Mouse (Mus musculus) lung, postnatal 14 days (tissue): Measurements from ENCODE around the gene Bmp2k.

ENCODE experiments used
- DNase-seq: peaks from one replicate; pipeline ENCODE4 v3.0.0; 2021

Gene Bmp2k

DNA sequence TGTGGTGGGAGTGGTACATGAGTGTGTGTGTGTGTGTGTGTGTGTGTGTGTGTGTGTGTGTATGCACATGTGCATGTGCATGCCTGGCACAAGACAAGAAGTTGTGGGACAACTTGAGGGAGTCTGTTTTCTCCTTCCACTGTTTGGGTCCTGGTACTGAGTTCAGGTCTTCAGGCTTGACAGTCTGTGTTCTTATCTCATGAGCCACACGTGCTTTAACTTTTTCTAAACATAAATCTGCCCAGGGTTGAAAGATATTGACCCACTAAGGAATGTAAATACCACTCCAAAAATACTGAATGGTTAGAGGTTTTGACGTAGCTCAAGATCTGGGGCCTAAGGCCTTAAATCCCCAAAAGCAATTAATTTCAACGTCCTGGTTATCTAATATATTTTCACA lies 23.8 kb upstream of the Bmp2k start:
- no peak for DNase-seq

- DNase-seq, result no peak
These were observed 22.8 kb upstream of the Bmp2k start for GRCm38 (mm10) chr5:96974661-96975060.

- no peak for DNase-seq
These were observed 22.4 kb upstream of the Bmp2k start for GRCm38 (mm10) chr5:96975112-96975511.

GRCm38 (mm10) chr5:96976150-96976549 lies 21.3 kb upstream of the Bmp2k start:
- no peak for DNase-seq

GRCm38 (mm10) chr5:96979296-96980007 lies 18.0 kb upstream of the Bmp2k start:
- no peak for DNase-seq

DNA sequence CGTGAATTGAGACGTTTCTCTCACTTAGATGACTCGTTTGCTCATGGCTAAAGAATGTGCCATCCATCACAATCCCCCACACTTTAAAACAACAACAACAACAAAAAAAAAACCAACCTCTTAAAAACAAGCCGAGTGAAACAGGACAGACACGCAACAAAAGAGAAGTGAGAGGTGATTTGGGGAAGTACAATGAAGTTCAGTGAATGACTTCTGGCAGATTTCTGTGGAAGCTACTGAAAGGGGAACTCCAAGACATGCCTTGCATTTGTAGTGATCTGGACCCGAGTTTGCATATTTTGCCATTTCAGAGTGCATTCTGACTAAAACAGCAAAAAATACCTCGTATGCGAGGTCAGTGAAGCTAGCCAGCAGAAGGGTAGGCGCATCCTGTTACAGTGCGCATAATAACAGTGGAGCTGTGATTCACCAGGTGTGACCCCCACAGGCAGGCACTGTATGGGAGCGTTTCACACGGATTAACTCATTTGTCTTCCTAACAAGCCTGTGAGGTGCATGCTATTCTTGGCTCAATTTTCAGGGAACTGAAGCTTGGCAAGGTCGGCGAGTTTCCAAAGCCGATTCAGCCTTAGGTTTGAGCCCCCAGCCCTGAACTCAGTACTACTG lies 17.4 kb upstream of the Bmp2k start:
- no peak for DNase-seq

GRCm38 (mm10) chr5:96981987-96982386 lies 15.5 kb upstream of the Bmp2k start:
- no peak for DNase-seq

DNA sequence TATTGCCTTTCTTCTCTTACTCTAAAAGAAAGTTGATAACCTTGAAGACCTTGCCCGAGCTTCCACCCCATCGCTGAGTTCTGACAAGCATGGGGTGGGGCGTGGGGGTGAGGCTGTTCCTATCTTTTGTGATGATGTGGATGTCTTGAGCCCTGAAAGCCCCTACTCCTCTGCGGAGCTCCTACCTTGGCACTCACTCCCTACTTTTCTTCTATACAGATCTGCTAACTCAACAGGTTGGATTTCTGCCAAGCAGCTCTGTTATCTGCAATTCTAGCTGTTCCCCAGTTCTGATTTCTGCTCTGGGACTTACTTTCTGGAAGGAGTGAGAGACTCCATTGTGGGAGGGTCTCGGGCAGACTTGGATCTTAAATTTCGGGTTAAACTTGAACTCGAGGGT lies 14.3 kb upstream of the Bmp2k start:
- no peak for DNase-seq

- no peak for DNase-seq
These were observed 10.6 kb upstream of the Bmp2k start for GRCm38 (mm10) chr5:96986850-96987249.

DNA sequence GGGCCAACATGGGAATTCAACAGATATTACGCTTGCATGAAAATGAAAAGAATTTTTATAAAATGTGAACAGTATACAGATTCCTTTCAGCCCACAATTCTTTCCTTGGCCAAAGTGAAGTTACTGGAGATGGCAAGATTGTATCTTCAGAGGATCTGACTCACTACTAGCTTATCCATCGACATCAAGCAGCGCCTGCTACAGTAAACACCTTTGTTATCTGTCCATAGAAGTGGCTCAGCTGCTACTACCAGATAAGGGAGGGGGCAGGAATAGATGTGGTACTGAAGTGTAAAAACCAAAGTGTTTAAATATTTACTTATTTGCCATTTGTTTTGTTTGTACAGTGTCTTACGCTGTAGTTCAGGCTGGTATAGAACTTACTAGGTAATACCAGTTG lies 8.6 kb upstream of the Bmp2k start:
- DNase-seq, result no peak

GRCm38 (mm10) chr5:96991156-96991555 lies 6.3 kb upstream of the Bmp2k start:
- no peak for DNase-seq

DNA sequence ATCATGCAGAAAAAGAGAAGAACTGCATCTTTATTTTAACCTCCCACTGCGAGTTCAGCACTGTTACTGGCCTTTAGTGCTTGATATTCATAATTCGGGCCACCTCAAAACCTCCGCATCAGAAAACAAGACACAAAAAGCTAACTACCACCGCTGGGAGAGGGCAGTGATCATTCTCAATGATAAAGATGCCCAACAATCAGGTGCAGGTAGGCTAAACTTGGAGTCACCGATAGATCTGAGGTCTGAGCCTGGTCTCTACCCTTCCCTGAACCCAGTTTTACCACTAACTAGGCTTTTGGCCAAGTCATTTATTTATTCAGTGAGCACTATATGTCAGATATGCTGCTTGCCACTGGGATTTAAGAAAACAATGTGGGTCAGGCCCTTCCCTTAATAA lies 4.8 kb upstream of the Bmp2k start:
- DNase-seq, result no peak

- DNase-seq, result no peak
These were observed 4.4 kb upstream of the Bmp2k start for GRCm38 (mm10) chr5:96993057-96993456.

DNA sequence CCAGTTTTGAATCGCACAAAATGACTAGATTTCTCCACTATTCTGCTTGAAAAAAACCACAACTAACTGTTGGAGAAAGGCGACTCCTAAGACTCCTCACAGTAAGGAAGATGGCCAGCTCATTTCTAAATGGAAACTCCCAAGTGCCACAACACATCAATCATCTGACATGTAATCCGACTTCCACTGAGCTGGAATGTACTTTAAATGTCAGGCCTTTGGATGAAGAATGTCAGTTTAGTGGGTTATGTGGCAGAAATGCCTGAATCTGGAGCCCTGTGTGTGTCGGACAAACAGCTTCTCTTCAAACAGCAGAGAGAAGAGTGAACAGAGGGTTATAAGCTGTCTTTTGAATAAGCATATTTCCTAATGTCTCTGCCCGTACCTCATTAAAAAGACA lies 1.7 kb upstream of the Bmp2k start:
- no peak for DNase-seq

GRCm38 (mm10) chr5:96996401-96997309 lies 834 bp upstream of the Bmp2k start:
- DNase-seq, result no peak

DNA sequence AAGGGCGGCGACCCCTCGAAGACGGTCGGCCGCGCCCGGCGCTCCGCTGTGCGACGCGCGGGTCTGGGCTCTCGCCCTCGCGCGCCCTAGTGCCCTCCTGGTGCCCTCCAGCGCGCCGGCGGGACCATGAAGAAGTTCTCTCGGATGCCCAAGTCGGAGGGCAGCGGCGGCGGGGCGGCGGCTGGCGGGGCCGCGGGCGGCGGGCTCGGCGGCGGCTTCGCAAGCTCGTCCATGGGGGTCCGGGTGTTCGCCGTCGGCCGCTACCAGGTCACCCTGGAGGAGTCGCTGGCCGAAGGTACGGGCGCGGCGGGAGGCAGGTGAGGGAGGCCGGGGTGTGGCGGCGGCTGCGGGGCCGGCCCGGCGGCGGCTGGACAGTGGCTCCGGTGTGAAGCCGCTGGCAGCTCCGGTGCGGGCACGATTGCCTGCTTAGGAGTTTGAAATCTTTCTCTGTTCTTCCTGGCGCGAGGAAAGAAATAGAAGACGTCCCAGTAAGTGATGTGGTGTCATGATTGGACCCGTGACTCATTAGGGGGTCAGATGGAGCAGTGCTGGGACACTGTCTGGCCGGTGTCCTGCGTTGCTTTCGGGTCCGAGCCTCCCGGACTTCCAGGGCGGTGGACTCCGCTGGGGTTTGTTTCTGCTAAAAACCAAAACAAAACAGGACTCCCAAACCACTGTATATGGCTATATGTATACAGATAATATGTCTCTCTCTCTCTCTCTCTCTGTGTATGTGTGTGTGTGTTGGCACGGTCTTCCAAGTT lies 495 bp downstream of the Bmp2k start:
- peak; percentile 56 for DNase-seq

- no peak for DNase-seq
These were observed 1.0 kb downstream of the Bmp2k start for GRCm38 (mm10) chr5:96998566-96998907.

GRCm38 (mm10) chr5:96999601-97000000 lies 2.1 kb downstream of the Bmp2k start:
- DNase-seq, result no peak

DNA sequence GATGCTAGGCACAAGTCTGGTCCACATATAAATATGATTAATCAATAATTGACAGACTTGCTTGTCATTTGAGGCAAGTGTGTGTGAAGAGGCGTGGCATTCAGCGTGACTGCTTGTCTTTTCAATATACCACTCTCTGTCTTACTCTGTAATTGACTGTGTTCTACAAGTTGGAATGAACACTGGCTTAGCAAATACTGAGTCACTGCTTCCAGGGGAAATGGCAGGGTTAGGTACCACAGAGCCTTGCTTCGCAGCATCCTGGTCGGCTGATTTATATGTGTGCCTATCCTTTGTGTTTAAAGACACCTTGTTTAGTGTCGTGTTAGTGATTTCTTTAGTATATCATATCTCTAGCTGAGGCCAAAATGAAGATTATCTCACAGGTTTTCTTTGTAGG lies 3.0 kb downstream of the Bmp2k start:
- no peak for DNase-seq

DNA sequence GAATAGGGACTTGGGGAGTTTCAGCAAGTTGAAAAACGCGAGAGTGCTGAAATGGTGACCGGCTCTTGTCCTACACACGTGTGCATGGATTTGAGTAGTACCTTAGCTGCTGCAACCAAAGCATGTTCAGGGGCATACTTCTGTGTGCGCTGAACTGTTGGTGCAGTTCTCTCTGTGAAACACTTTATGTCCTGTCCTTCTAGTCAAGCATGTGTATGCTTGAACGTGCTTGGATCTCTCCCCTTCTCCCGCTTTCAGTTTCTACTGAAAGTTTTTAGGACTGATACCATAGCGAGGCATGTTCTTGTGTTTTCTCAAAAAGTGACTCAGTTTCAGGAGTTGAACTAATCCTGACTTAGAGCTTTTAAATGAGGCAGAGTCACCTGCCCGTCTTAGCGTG lies 3.7 kb downstream of the Bmp2k start:
- no peak for DNase-seq

DNA sequence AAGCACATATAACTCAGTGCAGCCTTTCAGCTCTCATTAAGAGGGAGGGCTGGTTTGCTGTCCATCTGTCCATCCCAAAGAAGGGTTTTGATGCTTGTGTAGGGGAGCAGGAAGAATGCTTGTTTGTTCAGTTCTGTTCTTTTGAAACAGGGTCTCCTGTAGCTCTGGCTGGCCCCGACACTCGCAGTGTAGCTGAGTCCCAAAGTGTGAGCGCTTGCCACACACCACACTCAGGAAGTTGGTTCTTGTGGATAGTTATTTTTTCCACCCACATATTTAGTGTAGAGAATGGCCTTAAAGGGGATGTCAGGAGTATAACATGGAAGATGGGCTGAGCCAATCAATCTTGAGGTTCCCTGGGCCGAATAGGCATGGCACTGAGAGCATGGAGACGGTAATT lies 4.1 kb downstream of the Bmp2k start:
- no peak for DNase-seq

GRCm38 (mm10) chr5:97002336-97002735 lies 4.8 kb downstream of the Bmp2k start:
- DNase-seq, result no peak

GRCm38 (mm10) chr5:97002937-97003336 lies 5.4 kb downstream of the Bmp2k start:
- DNase-seq, result no peak
